Mouse (Mus musculus): ENCODE measurements around the gene Arhgef40.

Arhgef40 gene

GRCm38 (mm10) chr14:51984247-51985231, at the start of gene Arhgef40:
Arhgef40 (plus strand) TSS chr14:51984719.
- DNase-seq (ENCODE audit: inconsistent age in 2 of 2, low spot score in 1 of 2) = peak; percentile 77 to 89

GRCm38 (mm10) chr14:51939005-51939404, 45.5 kb upstream of the Arhgef40 start:
- DNase-seq (ENCODE audit: inconsistent age in 2 of 2, low spot score in 1 of 2) = no peak

- DNase-seq (ENCODE audit: inconsistent age in 2 of 2, low spot score in 1 of 2) = peak; percentile 51 to 82
These were observed 43.5 kb upstream of the Arhgef40 start for GRCm38 (mm10) chr14:51940944-51941560.

- peak in 1 of 2 experiments; percentile 45 for DNase-seq (ENCODE audit: inconsistent age in 2 of 2, low spot score in 1 of 2)
These were observed 42.9 kb upstream of the Arhgef40 start for GRCm38 (mm10) chr14:51941577-51941976.

- DNase-seq (ENCODE audit: inconsistent age in 2 of 2, low spot score in 1 of 2) = no peak
These were observed 42.3 kb upstream of the Arhgef40 start for GRCm38 (mm10) chr14:51942236-51942635.

- DNase-seq (ENCODE audit: inconsistent age in 2 of 2, low spot score in 1 of 2) = no peak
These were observed 41.2 kb upstream of the Arhgef40 start for GRCm38 (mm10) chr14:51943336-51943735.

GRCm38 (mm10) chr14:51960316-51960715, 24.2 kb upstream of the Arhgef40 start:
- no peak for DNase-seq (ENCODE audit: inconsistent age in 2 of 2, low spot score in 1 of 2)

GRCm38 (mm10) chr14:51967400-51967799, 17.1 kb upstream of the Arhgef40 start:
- DNase-seq (ENCODE audit: inconsistent age in 2 of 2, low spot score in 1 of 2) = no peak

- DNase-seq (ENCODE audit: inconsistent age in 2 of 2, low spot score in 1 of 2) = peak in 1 of 2 experiments; percentile 35
These were observed 5.3 kb upstream of the Arhgef40 start for GRCm38 (mm10) chr14:51979252-51979651.

- no peak for DNase-seq (ENCODE audit: inconsistent age in 2 of 2, low spot score in 1 of 2)
These were observed 1.3 kb upstream of the Arhgef40 start for GRCm38 (mm10) chr14:51983251-51983650.

- no peak for DNase-seq (ENCODE audit: inconsistent age in 2 of 2, low spot score in 1 of 2)
These were observed 668 bp upstream of the Arhgef40 start for GRCm38 (mm10) chr14:51983855-51984246.

GRCm38 (mm10) chr14:51985301-51986152, 1.0 kb downstream of the Arhgef40 start:
- peak; percentile 83 to 92 for DNase-seq (ENCODE audit: inconsistent age in 2 of 2, low spot score in 1 of 2)

GRCm38 (mm10) chr14:51986153-51986505, 1.6 kb downstream of the Arhgef40 start:
- DNase-seq (ENCODE audit: inconsistent age in 2 of 2, low spot score in 1 of 2) = no peak

GRCm38 (mm10) chr14:51987177-51987576, 2.7 kb downstream of the Arhgef40 start:
- no peak for DNase-seq (ENCODE audit: inconsistent age in 2 of 2, low spot score in 1 of 2)

GRCm38 (mm10) chr14:51988731-51989130, 4.2 kb downstream of the Arhgef40 start:
- no peak for DNase-seq (ENCODE audit: inconsistent age in 2 of 2, low spot score in 1 of 2)

- DNase-seq (ENCODE audit: inconsistent age in 2 of 2, low spot score in 1 of 2) = no peak
These were observed 5.0 kb downstream of the Arhgef40 start for GRCm38 (mm10) chr14:51989461-51989970.

- no peak for DNase-seq (ENCODE audit: inconsistent age in 2 of 2, low spot score in 1 of 2)
These were observed 9.9 kb downstream of the Arhgef40 start for GRCm38 (mm10) chr14:51994453-51994852.

- DNase-seq (ENCODE audit: inconsistent age in 2 of 2, low spot score in 1 of 2) = peak in 1 of 2 experiments; percentile 22
These were observed 10.8 kb downstream of the Arhgef40 start for GRCm38 (mm10) chr14:51995219-51995871.

GRCm38 (mm10) chr14:51996231-51996841, 11.8 kb downstream of the Arhgef40 start:
- DNase-seq (ENCODE audit: inconsistent age in 2 of 2, low spot score in 1 of 2) = peak in 1 of 2 experiments; percentile 42

- DNase-seq (ENCODE audit: inconsistent age in 2 of 2, low spot score in 1 of 2) = peak in 1 of 2 experiments; percentile 28
These were observed 12.3 kb downstream of the Arhgef40 start for GRCm38 (mm10) chr14:51996866-51997265.

All from adrenal gland, adult (tissue).